Mouse (Mus musculus) induced T-regulatory cell, adult 2 months (primary cell): ENCODE data around the gene Focad.
"Not testable (repeated sequence)": the region's sequence is repeated elsewhere in the genome, so short reads cannot be mapped to it uniquely, and the experiment has no call there.

Source experiments
- DNase-seq: peaks from one replicate; pipeline ENCODE4 v3.0.0-alpha.2; 2012; ENCODE audit warnings: low read depth

Gene Focad

DNA sequence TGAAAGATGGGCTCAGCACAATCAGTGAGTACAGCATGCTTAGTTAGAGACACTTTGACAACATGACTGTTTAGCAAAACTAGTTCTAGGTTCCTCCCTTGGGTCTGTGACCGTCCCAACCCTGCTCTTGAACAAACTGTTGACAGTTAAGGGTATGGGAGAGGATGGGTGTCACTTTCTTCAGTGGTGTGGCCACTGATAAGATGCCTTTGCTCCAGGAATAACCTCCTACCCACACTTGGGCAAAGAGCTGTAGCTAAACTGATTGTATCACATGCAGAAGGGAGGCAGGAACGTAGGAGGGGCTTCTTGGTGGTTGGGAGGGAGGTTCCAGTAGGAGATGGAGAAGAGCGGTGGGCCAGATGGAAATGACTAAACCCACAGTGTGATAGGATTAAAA lies 213.3 kb downstream of the Focad start:
- no peak for DNase-seq

DNA sequence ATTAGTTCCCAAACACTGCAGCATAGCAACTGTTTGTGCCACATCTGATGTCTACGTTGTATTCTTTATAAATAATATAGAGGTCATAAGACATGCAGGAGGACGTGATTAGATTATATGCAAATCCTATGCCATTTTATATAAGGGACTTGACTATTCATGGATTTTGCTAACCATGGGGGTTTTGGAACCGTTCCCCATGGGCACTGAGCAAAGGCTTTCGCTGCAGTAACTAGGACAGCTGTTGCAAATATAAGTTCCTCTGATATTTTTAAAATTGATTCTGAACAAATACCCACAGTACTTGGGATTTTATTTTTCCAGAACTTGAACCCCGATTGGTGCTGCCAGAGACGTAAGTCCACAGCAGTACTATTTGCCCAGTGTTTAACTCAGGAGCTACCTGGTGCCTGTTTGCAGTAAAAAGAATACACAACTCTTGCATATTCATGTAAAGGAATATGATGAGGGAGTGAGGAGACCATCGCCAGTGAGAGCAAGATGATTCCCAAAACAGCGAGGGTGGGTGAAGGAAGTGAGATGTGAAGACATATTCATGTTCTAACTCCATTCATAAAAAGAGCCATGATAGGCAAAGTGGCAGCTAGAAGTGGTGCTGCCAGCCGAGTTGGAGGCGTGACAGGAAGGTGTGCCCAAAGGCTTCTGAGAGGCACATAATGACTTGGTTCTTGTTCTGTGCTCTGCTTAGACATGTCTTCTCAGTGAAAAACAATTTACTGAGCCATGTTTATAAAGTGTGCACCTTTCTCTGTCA lies 214.1 kb downstream of the Focad start:
- DNase-seq = no peak

- DNase-seq = peak; percentile 42
Measured at GRCm38 (mm10) chr4:88309676-88310075, 215.2 kb downstream of the Focad start.

- no peak for DNase-seq
Measured at GRCm38 (mm10) chr4:88314898-88315297, 220.5 kb downstream of the Focad start.

- no peak for DNase-seq
Measured at GRCm38 (mm10) chr4:88320067-88320466, 225.6 kb downstream of the Focad start.

- no peak for DNase-seq
Measured at GRCm38 (mm10) chr4:88325392-88325791, 231.0 kb downstream of the Focad start.

DNA sequence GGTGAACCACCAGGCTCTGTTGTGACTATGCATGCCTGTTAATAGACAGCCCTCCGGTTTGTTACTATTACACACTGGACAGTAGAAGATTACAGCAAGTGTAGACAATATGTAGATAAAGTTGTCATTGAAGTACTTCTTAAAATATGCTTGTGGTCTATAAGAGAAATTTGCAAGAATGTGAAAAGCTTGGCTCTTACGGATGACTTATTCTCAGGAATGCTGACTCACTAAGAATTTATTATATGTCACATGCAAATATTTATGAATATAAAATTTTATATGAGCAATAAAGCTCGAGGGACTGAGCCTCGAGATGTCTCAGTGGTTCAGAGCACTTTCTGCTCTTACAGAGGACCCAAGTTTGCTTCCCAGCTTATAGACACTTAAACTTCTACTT lies 240.1 kb downstream of the Focad start:
- no peak for DNase-seq

GRCm38 (mm10) chr4:88336753-88337152 lies 242.3 kb downstream of the Focad start:
- DNase-seq = no peak

GRCm38 (mm10) chr4:88337365-88337764 lies 242.9 kb downstream of the Focad start:
- no peak for DNase-seq

GRCm38 (mm10) chr4:88338130-88338529 lies 243.7 kb downstream of the Focad start:
- no peak for DNase-seq

DNA sequence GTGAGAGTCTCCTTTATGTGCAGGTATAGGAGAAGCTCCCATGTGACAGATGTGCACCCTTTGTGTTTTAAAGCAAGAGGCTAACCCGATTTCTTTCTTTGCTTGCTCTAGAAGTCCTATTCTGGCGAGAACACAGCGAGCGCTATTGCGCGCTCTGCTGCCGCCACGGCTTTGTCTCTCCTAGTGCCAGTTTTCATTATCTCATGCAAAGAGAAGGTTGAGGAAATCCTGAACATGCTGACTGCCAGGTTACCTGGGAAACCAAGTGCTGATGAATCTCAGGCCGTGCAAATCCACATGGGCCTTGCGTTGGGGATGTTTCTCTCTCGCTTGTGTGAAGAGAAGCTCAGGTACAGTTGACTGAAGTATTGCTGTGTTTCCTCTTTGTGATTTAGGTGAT lies 250.0 kb downstream of the Focad start:
- no peak for DNase-seq

- DNase-seq = no peak
Measured at GRCm38 (mm10) chr4:88345065-88345464, 250.6 kb downstream of the Focad start.

GRCm38 (mm10) chr4:88345938-88346337 lies 251.5 kb downstream of the Focad start:
- DNase-seq = no peak

GRCm38 (mm10) chr4:88350910-88351309 lies 256.5 kb downstream of the Focad start:
- peak; percentile 87 for DNase-seq

DNA sequence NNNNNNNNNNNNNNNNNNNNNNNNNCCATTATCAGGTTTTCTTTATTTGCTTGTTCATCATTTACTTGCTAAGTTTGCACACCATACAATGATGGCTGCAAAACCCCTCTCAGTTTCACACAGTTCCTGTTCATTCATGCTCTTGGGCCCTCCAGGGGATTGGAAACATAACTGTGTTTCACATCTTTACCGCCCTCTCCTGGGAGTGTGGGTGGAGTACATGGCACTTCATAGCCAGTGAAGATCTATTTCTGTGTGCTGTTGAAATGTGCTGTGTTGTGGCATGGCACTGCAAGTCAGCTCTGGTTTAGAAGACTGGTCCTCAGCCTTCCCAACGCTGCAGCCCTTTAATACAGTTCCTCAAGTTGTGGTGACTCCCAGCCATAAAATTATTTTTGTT lies 262.2 kb downstream of the Focad start:
- peak; percentile 29 for DNase-seq

- no peak for DNase-seq
Measured at GRCm38 (mm10) chr4:88357431-88357830, 263.0 kb downstream of the Focad start.

DNA sequence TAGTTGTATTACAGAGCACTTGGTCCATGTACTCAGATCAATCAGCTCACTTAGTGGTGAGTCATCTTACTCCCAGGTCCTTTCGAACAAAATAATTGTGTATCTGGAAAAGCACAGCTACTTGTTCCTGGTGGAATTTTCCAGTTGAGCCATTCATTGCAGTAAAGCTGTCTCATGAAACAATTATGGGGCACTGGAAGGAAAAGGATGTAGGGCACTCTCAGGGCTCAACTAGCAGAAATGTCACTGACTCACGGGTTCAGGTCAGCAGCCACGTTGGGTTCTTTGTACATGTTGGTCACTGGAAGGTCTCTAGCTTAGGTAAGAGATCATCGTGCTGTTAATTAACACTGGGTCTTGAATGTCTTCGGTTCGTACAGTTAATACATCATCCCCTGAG lies 275.5 kb downstream of the Focad start:
- DNase-seq = no peak

- no peak for DNase-seq
Measured at GRCm38 (mm10) chr4:88370819-88371218, 276.4 kb downstream of the Focad start.

- no peak for DNase-seq
Measured at GRCm38 (mm10) chr4:88372293-88373224, 278.1 kb downstream of the Focad start.

DNA sequence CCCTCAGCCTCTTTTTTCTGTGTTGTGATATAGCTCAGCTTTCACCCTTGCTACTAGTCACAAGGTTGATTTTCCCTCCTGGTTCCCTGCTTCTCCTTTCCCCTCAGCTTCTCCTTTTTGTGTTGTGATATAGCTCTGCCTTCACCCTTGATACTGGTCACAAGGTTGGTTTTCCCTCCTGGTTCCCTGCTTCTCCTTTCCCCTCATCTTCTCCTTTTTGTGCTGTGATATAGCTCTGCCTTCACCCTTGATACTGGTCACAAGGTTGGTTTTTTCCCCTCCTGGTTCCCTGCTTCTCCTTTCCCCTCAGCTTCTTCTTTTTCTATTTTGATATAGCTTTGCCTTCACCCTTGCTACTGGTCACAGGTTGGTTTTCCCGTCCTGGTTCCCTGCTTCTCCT lies 295.6 kb downstream of the Focad start:
- no peak for DNase-seq

DNA sequence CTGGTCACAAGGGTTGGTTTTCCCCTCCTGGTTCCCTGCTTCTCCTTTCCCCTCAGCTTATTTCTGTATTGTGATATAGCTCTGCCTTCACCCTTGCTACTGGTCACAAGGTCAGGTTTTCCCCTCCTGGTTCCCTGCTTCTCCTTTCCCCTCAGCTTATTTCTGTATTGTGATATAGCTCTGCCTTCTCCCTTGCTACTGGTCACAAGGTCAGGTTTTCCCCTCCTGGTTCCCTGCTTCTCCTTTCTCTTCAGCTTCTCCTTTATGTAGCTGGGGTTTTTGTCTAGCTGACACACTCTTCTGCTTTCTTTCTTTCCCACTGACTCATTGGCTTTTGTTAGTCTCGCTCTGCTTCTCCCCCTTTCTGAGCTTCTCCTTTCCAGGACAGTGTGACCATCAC lies 296.2 kb downstream of the Focad start:
- DNase-seq = not testable (repeated sequence)

GRCm38 (mm10) chr4:88395717-88396116 lies 301.3 kb downstream of the Focad start:
- DNase-seq = no peak

DNA sequence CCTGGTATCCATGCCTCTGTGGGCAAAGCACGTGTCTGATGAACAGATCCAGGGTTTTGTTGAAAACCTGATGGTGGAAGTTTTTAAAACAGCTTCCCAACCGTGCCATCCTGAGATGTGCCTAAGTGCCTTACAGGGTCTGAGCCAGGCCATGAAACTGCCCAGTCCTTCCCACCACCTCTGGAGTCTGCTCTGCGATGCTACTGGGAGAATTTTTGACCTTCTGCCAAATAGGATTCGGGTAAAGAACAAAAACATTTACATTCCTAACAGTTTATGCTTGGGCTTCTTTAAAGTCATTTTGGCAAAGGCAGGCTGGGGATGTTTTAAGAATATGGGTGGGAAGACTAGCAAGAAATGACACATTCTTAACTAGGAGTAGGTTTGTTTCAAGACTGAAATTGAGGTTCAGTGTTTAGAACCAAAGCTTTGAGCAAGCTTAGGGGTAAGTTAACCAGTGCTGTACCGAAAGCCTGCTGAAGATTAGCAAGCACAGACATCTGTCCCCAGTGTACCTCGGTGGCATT lies 302.6 kb downstream of the Focad start:
- no peak for DNase-seq
